20 mouse cellular contexts compared by ENCODE assay signal in the genomic region with DNA sequence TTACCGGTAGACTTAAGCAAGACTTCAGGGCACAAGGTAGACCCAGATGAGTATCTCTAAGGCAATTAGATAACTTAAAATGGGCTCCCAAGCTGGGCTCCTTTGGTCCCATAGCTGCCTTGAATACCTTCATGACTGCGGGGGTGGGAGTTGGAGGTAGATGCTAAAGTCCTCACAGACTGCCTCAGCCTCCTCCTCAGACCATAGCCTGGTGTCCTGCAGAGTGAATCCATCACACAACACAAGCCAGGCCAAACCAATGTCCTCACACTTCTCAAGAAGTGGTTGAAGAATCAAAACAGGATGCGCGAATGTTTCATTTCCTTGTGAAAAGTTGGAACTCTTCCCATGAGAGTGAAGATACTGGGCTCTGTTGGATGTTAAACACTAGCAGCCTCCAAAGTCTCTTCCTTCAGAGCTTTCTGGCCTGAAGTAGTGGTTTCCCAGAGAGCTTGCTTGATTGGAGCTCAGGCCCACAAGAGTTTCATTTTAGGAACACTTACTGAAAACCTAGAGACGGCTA. TPM values are rescaled to one million over a fixed set of nuclear protein-coding genes. Genes with fewer than 3 reads are reported as not detected.
DNase-seq lines count a peak whose midpoint lies in the region; ATAC-seq and TF ChIP-seq lines count a peak whose summit lies in the region.
"Had no signal": no experiment of that assay in that cellular context is flagged by ENCODE, and none has a peak within 500 bp of the region (broad histone marks: within the 10 kb centered on the region; RNA-seq: fewer than 3 reads in every experiment).

No protein-coding gene starts in this region.

- DNase-seq in lung, embryonic 14.5 days: peak; percentile 56
- no peak for DNase-seq in lung, adult 18-20 months
- peak; percentile 56 for DNase-seq in midbrain, embryonic 11.5 days (ENCODE audit: low spot score, missing footprints)
- DNase-seq in lung, postnatal 25 days (ENCODE audit: low spot score): peak; percentile 11
- DNase-seq in kidney, postnatal 10 days: no peak
- DNase-seq: adrenal gland, adult 2 months; adrenal gland, postnatal 36 days; cerebellum, adult 11 months; cerebellum, adult 8-10 months; cerebellum, postnatal 14 days; gastrocnemius, postnatal 10 days; heart, adult 2 months; heart, postnatal 10 days had no signal

- 79% methylated on average over 5 of the region's 5 CpGs for WGBS in lung, embryonic 14.5 days
- WGBS in midbrain, embryonic 11.5 days: 94% methylated on average over 5 of the region's 5 CpGs
- WGBS in midbrain, embryonic 16.5 days: 95% methylated on average over 5 of the region's 5 CpGs
- 66% methylated on average over 5 of the region's 5 CpGs for WGBS in bone marrow, adult 2 months

- no peaks in the 10 kb centered on the region for H3K9me3 ChIP-seq in lung, embryonic 14.5 days (ENCODE audit: low read depth, low read length)
- no peaks in the 10 kb centered on the region for H3K9me3 ChIP-seq in midbrain, embryonic 11.5 days (ENCODE audit: control insufficient read depth, low read length)
- no peaks in the 10 kb centered on the region for H3K9me3 ChIP-seq in midbrain, embryonic 16.5 days (replicated peaks; ENCODE audit: control insufficient read depth, low read length, poor library complexity, severe bottlenecking)
- H3K9me3 ChIP-seq: embryonic facial prominence, embryonic 12.5 days; forebrain, embryonic 15.5 days; hindbrain, embryonic 10.5 days had no signal

- no peaks in the 10 kb centered on the region for H3K36me3 ChIP-seq in lung, embryonic 14.5 days (ENCODE audit: insufficient read depth)
- H3K36me3 ChIP-seq in midbrain, embryonic 11.5 days (ENCODE audit: control insufficient read depth, insufficient read depth, low read length): no peaks in the 10 kb centered on the region
- no peaks in the 10 kb centered on the region for H3K36me3 ChIP-seq in midbrain, embryonic 16.5 days (ENCODE audit: control insufficient read depth, insufficient read depth, low read length)
- H3K36me3 ChIP-seq: embryonic facial prominence, embryonic 12.5 days; forebrain, embryonic 15.5 days; hindbrain, embryonic 10.5 days had no signal

- H3K27me3 ChIP-seq in lung, embryonic 14.5 days (ENCODE audit: insufficient read depth, low read length): no peaks in the 10 kb centered on the region
- H3K27me3 ChIP-seq in midbrain, embryonic 11.5 days (ENCODE audit: control insufficient read depth, insufficient read depth, low read length): no peaks in the 10 kb centered on the region
- no peaks in the 10 kb centered on the region for H3K27me3 ChIP-seq in midbrain, embryonic 16.5 days (ENCODE audit: control insufficient read depth, insufficient read depth, low read depth, low read length)
- H3K27me3 ChIP-seq: embryonic facial prominence, embryonic 12.5 days; forebrain, embryonic 15.5 days had no signal

- no peak overlapping the region for H3K4me2 ChIP-seq in lung, embryonic 14.5 days
- H3K4me2 ChIP-seq in midbrain, embryonic 11.5 days: no peak overlapping the region
- H3K4me2 ChIP-seq in midbrain, embryonic 16.5 days (ENCODE audit: low read length): no peak overlapping the region
- H3K4me2 ChIP-seq: embryonic facial prominence, embryonic 12.5 days; forebrain, embryonic 15.5 days; heart, embryonic 11.5 days; hindbrain, embryonic 14.5 days had no signal

- TF ChIP-seq CTCF in lung, embryonic 14.5 days (IDR thresholded peaks at IDR 0.05; ENCODE audit: low read depth): no peak
- TF ChIP-seq CTCF in bone marrow, adult 2 months (IDR thresholded peaks at IDR 0.05; ENCODE audit: control insufficient read depth, insufficient read depth, low read length): no peak

- H3K4me3 ChIP-seq in lung, embryonic 14.5 days (ENCODE audit: low read depth, low read length): no peak overlapping the region
- H3K4me3 ChIP-seq in midbrain, embryonic 11.5 days (ENCODE audit: low read depth, low read length): no peak overlapping the region
- no peak overlapping the region for H3K4me3 ChIP-seq in midbrain, embryonic 16.5 days (ENCODE audit: low read depth, low read length)
- no peak overlapping the region for H3K4me3 ChIP-seq in bone marrow, adult 2 months (replicated peaks; ENCODE audit: control insufficient read depth, low read depth, low read length)
- H3K4me3 ChIP-seq: embryonic facial prominence, embryonic 12.5 days; forebrain, embryonic 15.5 days; heart, adult 2 months; hindbrain, embryonic 10.5 days had no signal

- no peak for TF ChIP-seq POLR2A in bone marrow, adult 2 months (IDR thresholded peaks at IDR 0.05; ENCODE audit: borderline replicate concordance, control insufficient read depth, low read depth, low read length)

- ATAC-seq in lung, embryonic 14.5 days (ENCODE audit: insufficient read depth): no peak
- ATAC-seq in midbrain, embryonic 11.5 days (ENCODE audit: low FRiP score): no peak
- ATAC-seq in midbrain, embryonic 16.5 days: no peak
- ATAC-seq: forebrain, embryonic 15.5 days had no signal

- H3K4me1 ChIP-seq in lung, embryonic 14.5 days (ENCODE audit: insufficient read depth): no peaks in the 10 kb centered on the region; the same call in 1 of the 2 replicates
- H3K4me1 ChIP-seq in midbrain, embryonic 11.5 days (ENCODE audit: control insufficient read depth, insufficient read depth, low read length): no peaks in the 10 kb centered on the region; the same call in 1 of the 2 replicates
- H3K4me1 ChIP-seq in midbrain, embryonic 16.5 days (ENCODE audit: control insufficient read depth, insufficient read depth, low read length): no peaks in the 10 kb centered on the region; the same call in 1 of the 2 replicates
- H3K4me1 ChIP-seq in bone marrow, adult 2 months (ENCODE audit: control insufficient read depth, insufficient read depth, low read length): peaks cover 3% of the 10 kb centered on the region; the same call in 1 of the 2 replicates
- H3K4me1 ChIP-seq: embryonic facial prominence, embryonic 12.5 days; forebrain, embryonic 15.5 days had no signal

- no peak overlapping the region for H3K9ac ChIP-seq in lung, embryonic 14.5 days
- H3K9ac ChIP-seq in midbrain, embryonic 11.5 days (ENCODE audit: low read length): no peak overlapping the region
- H3K9ac ChIP-seq in midbrain, embryonic 16.5 days (ENCODE audit: low read depth, low read length): no peak overlapping the region
- H3K9ac ChIP-seq: embryonic facial prominence, embryonic 12.5 days; forebrain, embryonic 15.5 days; hindbrain, embryonic 14.5 days had no signal

- no peak overlapping the region for H3K27ac ChIP-seq in lung, embryonic 14.5 days (ENCODE audit: low read depth)
- no peak overlapping the region for H3K27ac ChIP-seq in midbrain, embryonic 11.5 days (ENCODE audit: low read depth, low read length)
- H3K27ac ChIP-seq in midbrain, embryonic 16.5 days (ENCODE audit: low read length): no peak overlapping the region
- peak overlapping the region; percentile 12; the same call in 1 of the 2 replicates for H3K27ac ChIP-seq in bone marrow, adult 2 months (ENCODE audit: control insufficient read depth, insufficient read depth, low read depth, low read length, poor library complexity)
- H3K27ac ChIP-seq: embryonic facial prominence, embryonic 12.5 days; forebrain, embryonic 15.5 days; heart, adult 2 months; hindbrain, embryonic 10.5 days; hindbrain, embryonic 14.5 days had no signal

RNA-seq across cellular contexts. Expression of gene Tfrc, which starts 15.4 kb away (rescaled TPM):
- polyA plus RNA-seq in lung, embryonic 14.5 days (2014; fragmentation: Nextera tagmentation; extraction: Ambion mirVana): 64.5 and 71.2 TPM in 2 replicates
- polyA plus RNA-seq in midbrain, embryonic 11.5 days (2014; fragmentation: Nextera tagmentation; extraction: Ambion mirVana): 87.1 and 89.3 TPM in 2 replicates
- polyA plus RNA-seq in midbrain, embryonic 16.5 days (2015; fragmentation: Nextera tagmentation; extraction: Ambion mirVana): 33.3 and 40.5 TPM in 2 replicates
- 210 and 334 TPM in 2 replicates for polyA plus RNA-seq in bone marrow, adult 2 months (2011; ENCODE audit: insufficient read depth, insufficient read length, low replicate concordance, missing spikeins)

RNA-seq across cellular contexts. Expression of gene Tnk2, which starts 50.3 kb away (rescaled TPM):
- 20.0 and 21.6 TPM in 2 replicates for polyA plus RNA-seq in lung, embryonic 14.5 days (2014; fragmentation: Nextera tagmentation; extraction: Ambion mirVana)
- polyA plus RNA-seq in midbrain, embryonic 11.5 days (2014; fragmentation: Nextera tagmentation; extraction: Ambion mirVana): 6.1 and 6.6 TPM in 2 replicates
- 19.0 and 21.6 TPM in 2 replicates for polyA plus RNA-seq in midbrain, embryonic 16.5 days (2015; fragmentation: Nextera tagmentation; extraction: Ambion mirVana)
- polyA plus RNA-seq in bone marrow, adult 2 months (2011; ENCODE audit: insufficient read depth, insufficient read length, low replicate concordance, missing spikeins): 70.2 and 105 TPM in 2 replicates

Comparison
In these comparisons a context has a peak if more than half of its experiments do, and no peak if none do; other contexts are left out.
1. DNase-seq: peak in lung, embryonic 14.5 days (single experiment), midbrain, embryonic 11.5 days (single experiment) and lung, postnatal 25 days (single experiment); none in lung, adult 18-20 months (0 of 2) and kidney, postnatal 10 days (single experiment).